Mouse (Mus musculus) liver, adult 2 months (tissue): ENCODE data around the gene Chit1. TPM values are rescaled to one million over a fixed set of nuclear protein-coding genes. Genes with fewer than 3 reads are reported as not detected.

Experiments used
- DNase-seq: peaks from one replicate; pipeline ENCODE4 v3.0.0-alpha.2; 2011; ENCODE audit warnings: low read depth, low spot score; ENCODE audit errors: extremely low read depth
- H3K27ac ChIP-seq: fragments of 200-500 bp; replicated peaks from 2 replicates; pipeline ENCODE4 v1.5.1; 2012; ENCODE audit warnings: low read depth, mild to moderate bottlenecking, control low read depth, inconsistent platforms, low read length; ENCODE audit not compliant: insufficient read depth
- H3K27me3 ChIP-seq: fragments of 200-500 bp; 2 replicates; pipeline ENCODE4 v1.6.1; 2012; ENCODE audit warnings: mild to moderate bottlenecking, moderate library complexity, low read length, inconsistent platforms; ENCODE audit not compliant: control insufficient read depth, insufficient read depth
- H3K36me3 ChIP-seq: fragments of 200-500 bp; 2 replicates; pipeline ENCODE4 v1.6.1; 2012; ENCODE audit warnings: low read length, inconsistent platforms; ENCODE audit not compliant: control insufficient read depth, insufficient read depth
- H3K4me1 ChIP-seq: fragments of 200-500 bp; 2 replicates; pipeline ENCODE4 v1.6.1; 2011; ENCODE audit warnings: low read length; ENCODE audit not compliant: control insufficient read depth, insufficient read depth
- H3K4me3 ChIP-seq: fragments of 200-500 bp; 2 replicates; pipeline ENCODE4 v1.5.1; 2011; ENCODE audit warnings: low read depth, mild to moderate bottlenecking, control low read depth, low read length, moderate library complexity; ENCODE audit not compliant: insufficient read depth
- H3K79me2 ChIP-seq: fragments of 200-500 bp; 2 replicates; pipeline ENCODE4 v1.6.1; 2012; ENCODE audit warnings: inconsistent platforms, mild to moderate bottlenecking, low read length, moderate library complexity; ENCODE audit not compliant: control insufficient read depth, insufficient read depth
- H3K9ac ChIP-seq: fragments of 200-500 bp; 2 replicates; pipeline ENCODE4 v1.6.1; 2012; ENCODE audit warnings: low read depth, mild to moderate bottlenecking, control low read depth, inconsistent platforms, low read length
- CTCF ChIP-seq: fragments of 200-500 bp; IDR thresholded peaks from 2 replicates; pipeline ENCODE4 v1.5.1; 2011; ENCODE audit warnings: low read depth, low read length, control low read depth
- POLR2A ChIP-seq: fragments of 200-500 bp; IDR thresholded peaks from 2 replicates; pipeline ENCODE4 v1.6.1; 2011; ENCODE audit warnings: low read length, control low read depth; ENCODE audit not compliant: insufficient read depth; ENCODE audit errors: extremely low read depth
- WGBS: fragments of 180-500 bp; shearing (Covaris S2); methylation state at CpG from one replicate; pipeline ENCODE4 v1.1.7; 2018; 5-methylcytosine and 5-hydroxymethylcytosine counted together
- polyA plus RNA-seq: library from polyadenylated mRNA; depleted of rRNA; stranded (reverse); fragments of >200 nt; gene quantifications from 2 replicates; pipeline ENCODE4 v1.2.3, GENCODE M21; 2012
- total RNA-seq: library from RNA; depleted of rRNA; stranded (reverse); fragments of >200 nt; gene quantifications from 2 replicates; pipeline ENCODE4 v1.2.3, GENCODE M21; 2014

Gene Chit1
- total and polyA plus RNA-seq, 2 experiments = not detected

- Histone ChIP-seq H3K9ac (no peak overlapping the region), H3K4me3 (no peak overlapping the region), H3K27me3 (no peaks in the 10 kb centered on the region), H3K36me3 (no peaks in the 10 kb centered on the region), H3K4me1 (no peaks in the 10 kb centered on the region), H3K27ac (no peak overlapping the region), H3K79me2 (no peaks in the 10 kb centered on the region)
- TF ChIP-seq CTCF = no peak
- TF ChIP-seq POLR2A = no peak
- DNase-seq = no peak
- WGBS = 68% methylated on average over 3 of the region's 3 CpGs
Observed at GRCm38 (mm10) chr1:134154121-134154520, 43.1 kb downstream of the Chit1 start.

- Histone ChIP-seq H3K27ac (no peak overlapping the region), H3K79me2 (no peaks in the 10 kb centered on the region), H3K36me3 (no peaks in the 10 kb centered on the region), H3K4me3 (no peak overlapping the region), H3K9ac (no peak overlapping the region), H3K27me3 (no peaks in the 10 kb centered on the region), H3K4me1 (no peaks in the 10 kb centered on the region)
- no peak for DNase-seq
- WGBS = 62% methylated on average over 3 of the region's 3 CpGs
- TF ChIP-seq POLR2A (no peak), CTCF (no peak)
Observed at GRCm38 (mm10) chr1:134154655-134155054, 43.6 kb downstream of the Chit1 start.

DNA sequence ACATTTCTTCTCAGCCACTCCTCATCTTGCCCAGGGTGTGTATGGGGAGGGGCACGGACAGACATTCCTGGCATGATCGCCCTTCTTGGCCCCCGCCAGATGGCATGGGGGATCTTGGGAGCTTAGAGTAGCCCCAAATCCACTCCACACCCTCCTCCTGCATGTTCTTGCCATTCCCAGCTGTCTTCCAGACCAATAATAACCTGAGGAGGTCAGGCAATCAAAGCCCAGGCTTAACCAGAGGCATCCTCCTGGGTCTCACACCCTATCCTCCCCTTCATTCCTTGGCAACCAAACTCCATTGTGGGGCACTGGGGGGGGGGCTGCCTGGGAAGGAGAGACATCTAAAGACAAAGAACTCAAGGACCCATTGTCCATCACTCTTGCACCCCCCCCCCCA is 49.4 kb downstream of the Chit1 start:
- DNase-seq = no peak
- Histone ChIP-seq H3K4me1 (no peaks in the 10 kb centered on the region), H3K27me3 (no peaks in the 10 kb centered on the region), H3K4me3 (no peak overlapping the region), H3K79me2 (no peaks in the 10 kb centered on the region), H3K9ac (no peak overlapping the region), H3K36me3 (no peaks in the 10 kb centered on the region), H3K27ac (no peak overlapping the region)
- TF ChIP-seq POLR2A (no peak), CTCF (no peak)
- 86% methylated on average over 3 of the region's 3 CpGs for WGBS

DNA sequence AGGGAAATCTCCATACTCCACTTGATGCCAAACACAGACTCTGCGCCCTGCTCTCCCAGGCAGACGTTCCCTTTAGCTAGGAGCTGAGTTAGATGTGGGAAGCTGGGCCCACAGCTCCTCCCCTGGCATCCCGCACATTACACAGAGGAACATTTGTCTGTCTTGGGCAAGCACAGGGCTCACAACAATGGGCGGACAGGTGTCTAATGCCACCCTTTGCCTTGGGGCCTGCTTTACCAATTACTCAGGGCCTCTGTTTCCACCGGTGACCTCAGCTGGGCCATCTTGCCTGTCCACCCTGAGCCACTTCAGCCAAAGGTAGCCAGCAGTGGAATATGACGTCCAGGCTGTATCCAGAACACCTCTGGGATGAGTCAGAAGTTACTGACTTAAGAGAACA is 50.4 kb downstream of the Chit1 start:
- 89% methylated on average over 6 of the region's 6 CpGs for WGBS
- H3K4me1 ChIP-seq = no peaks in the 10 kb centered on the region
- DNase-seq = no peak

DNA sequence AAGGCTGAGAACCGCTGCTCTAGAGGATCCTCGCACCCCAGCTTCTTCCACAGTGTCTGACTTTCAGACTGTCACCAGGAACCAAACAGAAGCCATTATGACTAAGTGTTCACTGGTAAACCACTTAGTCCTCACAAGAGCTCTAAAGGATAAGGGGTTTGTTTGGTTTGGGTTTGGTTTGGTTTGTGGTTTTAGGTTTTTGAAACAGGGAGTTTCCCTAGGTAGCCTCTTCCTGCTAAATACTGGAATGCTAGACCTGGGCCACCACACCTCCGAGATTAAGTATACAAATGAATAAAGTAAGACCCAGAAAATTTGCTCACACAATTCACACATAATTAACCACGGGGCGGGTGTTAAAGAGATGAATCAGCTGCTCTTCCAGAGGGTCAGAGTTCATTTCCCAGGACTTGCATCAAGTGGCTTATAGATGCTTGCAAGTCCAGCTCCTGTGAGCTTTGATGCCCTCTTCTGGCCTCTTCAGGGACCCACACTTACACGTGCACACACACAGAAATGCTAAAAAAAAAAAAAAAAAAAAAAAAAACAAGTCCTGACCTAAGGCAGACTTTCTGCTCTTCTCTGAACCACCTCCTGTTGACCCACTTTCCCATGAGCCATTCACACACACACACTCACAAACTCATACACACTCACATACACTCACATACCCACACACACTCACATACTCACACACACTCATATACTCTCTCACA is 51.6 kb downstream of the Chit1 start:
- H3K79me2 ChIP-seq = no peaks in the 10 kb centered on the region
- no peak overlapping the region for H3K9ac ChIP-seq
- H3K4me3 ChIP-seq = no peak overlapping the region
- H3K27ac ChIP-seq = no peak overlapping the region
- no peaks in the 10 kb centered on the region for H3K36me3 ChIP-seq
- no peaks in the 10 kb centered on the region for H3K27me3 ChIP-seq
- TF ChIP-seq CTCF (no peak), POLR2A (no peak)
- H3K4me1 ChIP-seq = no peaks in the 10 kb centered on the region
- DNase-seq = peak; percentile 14
- WGBS = 87% methylated on average over 6 of the region's 6 CpGs

More for the DNA sequence above, 50.4 kb downstream of the Chit1 start:
- no peaks in the 10 kb centered on the region for H3K27me3 ChIP-seq
- TF ChIP-seq POLR2A = no peak
- no peak for TF ChIP-seq CTCF
- no peaks in the 10 kb centered on the region for H3K36me3 ChIP-seq
- no peak overlapping the region for H3K27ac ChIP-seq
- H3K4me3 ChIP-seq = no peak overlapping the region
- H3K9ac ChIP-seq = no peak overlapping the region
- no peaks in the 10 kb centered on the region for H3K79me2 ChIP-seq

DNA sequence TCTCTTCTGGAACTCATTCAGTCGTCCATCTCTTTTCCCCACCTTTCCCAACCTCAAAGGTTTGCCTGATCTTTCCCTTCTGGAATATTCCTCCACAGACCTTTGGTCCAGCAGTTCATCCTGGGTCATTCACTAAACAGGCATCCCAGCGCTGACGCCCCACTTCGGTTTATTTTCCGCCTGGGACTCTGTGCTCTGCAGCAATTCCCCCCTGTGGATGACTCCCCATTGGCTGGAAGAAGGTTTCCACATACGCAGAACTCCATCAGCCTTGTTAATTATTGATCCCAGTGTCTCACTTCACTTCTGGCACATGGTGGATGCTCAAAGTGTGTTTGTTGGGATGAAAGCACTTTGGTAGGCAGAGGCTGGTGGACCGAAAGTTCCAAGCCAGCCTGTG is 52.4 kb downstream of the Chit1 start:
- TF ChIP-seq CTCF (no peak), POLR2A (no peak)
- peak; percentile 81 for DNase-seq

More for the DNA sequence above, 52.4 kb downstream of the Chit1 start:
- Histone ChIP-seq H3K27ac (no peak overlapping the region), H3K4me1 (no peaks in the 10 kb centered on the region), H3K9ac (no peak overlapping the region), H3K27me3 (no peaks in the 10 kb centered on the region), H3K4me3 (no peak overlapping the region), H3K79me2 (no peaks in the 10 kb centered on the region), H3K36me3 (no peaks in the 10 kb centered on the region)
- 31% methylated on average over 7 of the region's 7 CpGs for WGBS
